Mouse (Mus musculus) G1E-ER4 (cell line): ENCODE data around the gene Rab40b. TPM values are rescaled to one million over a fixed set of nuclear protein-coding genes. Genes with fewer than 3 reads are reported as not detected.

Experiments used
- GATA1 ChIP-seq: IDR thresholded peaks from one replicate; pipeline ENCODE4 v1.8.0; 2012; ENCODE audit warnings: low read length, inconsistent platforms
- polyA plus RNA-seq: library from polyadenylated mRNA; stranded (reverse); fragments of >175 nt; gene quantifications from 2 replicates; pipeline ENCODE4 v1.2.3, GENCODE M21; 2012

The Rab40b gene
- polyA plus RNA-seq, 1 experiment = not detected

DNA sequence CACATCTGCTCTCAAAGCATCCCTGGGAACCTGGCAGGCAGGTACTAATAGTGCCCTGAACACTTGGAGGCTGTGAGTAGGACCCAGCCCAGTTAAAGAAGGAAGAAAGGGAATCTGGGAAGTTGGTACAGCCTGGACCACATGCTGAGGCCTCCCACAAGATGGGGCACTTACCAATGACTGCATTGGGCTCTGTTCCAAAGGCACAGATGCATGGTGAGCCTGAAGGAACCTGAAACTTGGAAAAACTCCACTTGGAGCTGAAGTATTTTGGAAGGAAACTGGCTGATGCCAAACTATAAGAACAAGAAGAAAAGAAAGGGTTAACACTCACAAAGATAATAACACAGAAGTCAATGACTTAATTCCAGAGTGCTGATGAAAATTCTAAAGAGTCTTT, 59.4 kb downstream of the Rab40b start:
- no peak for TF ChIP-seq GATA1

DNA sequence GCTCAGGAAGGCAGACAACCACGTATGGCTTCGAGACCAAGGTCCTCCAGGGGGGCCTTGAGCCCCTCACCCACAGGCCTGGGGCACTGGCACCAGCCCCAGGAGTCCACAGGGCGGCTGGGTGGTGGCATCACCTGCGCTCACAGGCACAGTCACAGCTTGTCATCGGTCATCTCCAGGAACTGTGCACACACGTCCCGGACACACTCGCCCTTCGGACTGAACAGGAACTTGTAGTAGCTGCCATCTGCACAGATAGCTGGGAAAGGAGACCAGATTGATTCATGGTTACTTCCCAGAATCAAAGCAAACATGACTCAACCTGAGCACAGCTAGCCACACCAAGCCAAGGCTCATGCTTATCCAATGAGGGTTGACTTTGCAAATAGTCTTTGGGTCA, 59.8 kb downstream of the Rab40b start:
- TF ChIP-seq GATA1 = no peak

DNA sequence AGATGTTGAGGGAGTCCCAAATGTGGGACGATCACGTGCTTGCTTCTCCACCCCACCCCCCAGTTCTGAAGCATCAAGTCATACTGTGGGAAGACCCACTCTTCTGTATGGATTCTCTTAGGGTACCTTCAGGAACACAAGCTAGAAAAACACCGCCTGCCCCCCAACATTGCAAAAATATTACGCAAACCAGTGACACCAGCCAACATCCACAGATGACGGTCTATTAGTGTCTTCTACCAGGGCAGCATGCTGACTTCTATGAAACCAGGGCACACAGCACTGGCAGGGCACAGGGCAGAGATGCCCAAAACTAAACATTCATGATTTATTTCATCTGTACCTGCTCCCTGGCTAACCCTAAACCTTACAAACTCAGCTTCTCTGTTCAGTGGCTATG, 61.4 kb downstream of the Rab40b start:
- no peak for TF ChIP-seq GATA1

DNA sequence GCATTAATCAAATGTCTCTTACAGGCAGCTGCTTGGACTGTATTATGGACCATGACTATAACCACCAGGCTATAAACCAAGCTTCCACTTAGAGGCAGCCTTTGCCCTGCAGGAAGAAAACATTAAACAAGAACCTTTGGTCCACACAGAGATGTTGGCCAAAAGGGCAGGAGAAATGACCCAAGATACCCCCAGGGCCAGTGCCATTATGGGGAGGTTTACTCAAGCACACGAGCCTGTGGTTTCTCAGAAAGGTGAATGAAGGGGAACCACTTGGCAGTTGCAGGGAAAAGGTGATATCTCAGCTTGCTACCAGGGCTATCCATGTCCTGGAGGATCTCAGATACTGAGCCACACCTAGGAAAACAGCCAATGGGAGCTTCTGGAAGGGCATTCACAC, 62.0 kb downstream of the Rab40b start:
- no peak for TF ChIP-seq GATA1

DNA sequence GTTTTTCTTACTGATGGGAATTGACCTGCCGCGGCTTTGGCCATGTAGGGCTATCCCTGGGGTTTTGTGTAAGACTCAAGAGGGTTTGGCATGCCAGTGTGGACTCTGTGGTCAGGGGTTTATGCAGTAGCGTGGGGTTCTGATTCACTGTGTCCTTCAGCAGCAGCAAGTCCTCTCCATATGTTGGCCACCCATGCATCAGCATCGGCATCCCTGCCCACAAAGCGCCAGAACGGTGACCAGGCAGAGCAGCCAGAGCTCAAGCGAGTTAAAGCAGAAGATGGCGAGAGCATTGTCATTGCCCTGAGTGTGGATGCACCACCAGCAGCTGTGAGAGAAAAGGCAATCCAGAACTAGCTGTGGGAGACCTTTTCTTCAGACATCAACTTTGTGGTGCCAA, 81.4 kb downstream of the Rab40b start:
- no peak for TF ChIP-seq GATA1

Other genes with a start within 250 kb of the Rab40b start
- gene Tex19.1, start 242.1 kb downstream of the Rab40b start, polyA plus RNA-seq = not detected in 2 replicates
- not detected in 2 replicates for gene Uts2r, start 228.0 kb downstream of the Rab40b start, polyA plus RNA-seq
- gene Hexdc, start 183.8 kb downstream of the Rab40b start, polyA plus RNA-seq = 2.9 and 3.4 TPM in 2 replicates
- 5.2 and 6.2 TPM in 2 replicates for gene Ogfod3, start 183.5 kb downstream of the Rab40b start, polyA plus RNA-seq
- 6.8 and 9.7 TPM in 2 replicates for gene Cybc1, start 158.9 kb downstream of the Rab40b start, polyA plus RNA-seq
- gene Narf, start 151.0 kb downstream of the Rab40b start, polyA plus RNA-seq = 5.0 and 11.1 TPM in 2 replicates
- 37.0 and 41.6 TPM in 2 replicates for gene Foxk2, start 128.3 kb downstream of the Rab40b start, polyA plus RNA-seq
- gene Wdr45b, start 33.8 kb downstream of the Rab40b start, polyA plus RNA-seq = 15.8 and 24.0 TPM in 2 replicates
- 3.3 and 3.5 TPM in 2 replicates for gene Fn3krp, start 33.1 kb upstream of the Rab40b start, polyA plus RNA-seq
- gene Fn3k, start 46.7 kb upstream of the Rab40b start, polyA plus RNA-seq = 0.03 and 0.06 TPM in 2 replicates
- 6.6 and 7.5 TPM in 2 replicates for gene Tbcd, start 63.7 kb upstream of the Rab40b start, polyA plus RNA-seq
- 0.02 and 0.04 TPM in 2 replicates for gene Zfp750, start 131.1 kb upstream of the Rab40b start, polyA plus RNA-seq